Mouse (Mus musculus) limb, embryonic 13.5 days (tissue): Measurements from ENCODE around the gene Ssc4d. TPM values are rescaled to one million over a fixed set of nuclear protein-coding genes. Genes with fewer than 3 reads are reported as not detected.

Experiments used
- ATAC-seq: fragments of 200-750 bp; cut with Nextera tagmentation; 2 replicates; pipeline ENCODE4 v1.8.0; 2017; ENCODE audit warnings: low read depth, moderate number of reproducible peaks, moderate TSS enrichment; ENCODE audit not compliant: low FRiP score
- H3K27ac ChIP-seq: fragments of 300-500 bp; sonication (generic); 2 replicates; pipeline ENCODE4 v1.5.1; 2015; ENCODE audit warnings: inconsistent platforms, mild to moderate bottlenecking, moderate library complexity
- H3K27me3 ChIP-seq: fragments of 300-500 bp; sonication (generic); 2 replicates; pipeline ENCODE4 v1.6.1; 2015; ENCODE audit warnings: mild to moderate bottlenecking, inconsistent platforms
- H3K36me3 ChIP-seq: fragments of 300-500 bp; sonication (generic); 2 replicates; pipeline ENCODE4 v1.6.1; 2015; ENCODE audit warnings: inconsistent platforms, mild to moderate bottlenecking, moderate library complexity
- H3K4me1 ChIP-seq: fragments of 300-500 bp; sonication (generic); 2 replicates; pipeline ENCODE4 v1.6.1; 2015; ENCODE audit warnings: inconsistent platforms
- H3K4me2 ChIP-seq: fragments of 300-500 bp; sonication (generic); replicated peaks from 2 replicates; pipeline ENCODE4 v1.6.1; 2015; ENCODE audit warnings: inconsistent platforms, mild to moderate bottlenecking, moderate library complexity
- H3K4me3 ChIP-seq: fragments of 300-500 bp; sonication (generic); 2 replicates; pipeline ENCODE4 v1.5.1; 2015; ENCODE audit warnings: moderate library complexity, mild to moderate bottlenecking, inconsistent platforms
- H3K9ac ChIP-seq: fragments of 300-500 bp; sonication (generic); 2 replicates; pipeline ENCODE4 v1.6.1; 2015; ENCODE audit warnings: mild to moderate bottlenecking, inconsistent platforms
- H3K9me3 ChIP-seq: fragments of 300-500 bp; sonication (generic); 2 replicates; pipeline ENCODE4 v1.6.1; 2016; ENCODE audit warnings: inconsistent platforms
- WGBS: fragments of 180-500 bp; shearing (Covaris S2); methylation state at CpG from one replicate; pipeline ENCODE4 v1.1.7; 2015; 5-methylcytosine and 5-hydroxymethylcytosine counted together
- polyA plus RNA-seq: library from polyadenylated mRNA; unstranded; fragments of >200 nt; fragmentation: Nextera tagmentation; extraction: Ambion mirVana; gene quantifications from 2 replicates; pipeline ENCODE4 v1.2.1, GENCODE M21; 2015

Gene Ssc4d
- polyA plus RNA-seq, 1 experiment from 2014 or later = 4.4 TPM

GRCm38 (mm10) chr5:135933900-135934441 is 40.4 kb downstream of the Ssc4d start:
- H3K27me3 ChIP-seq = no peaks in the 10 kb centered on the region
- H3K9ac ChIP-seq = peak overlapping the region; percentile 88
- H3K4me1 ChIP-seq = peaks cover 28% of the 10 kb centered on the region
- no peaks in the 10 kb centered on the region for H3K9me3 ChIP-seq
- under 1% methylated on average over 34 of the region's 35 CpGs for WGBS
- peak overlapping the region; percentile 92 for H3K4me3 ChIP-seq
- peak overlapping the region; percentile 95 for H3K27ac ChIP-seq
- ATAC-seq = peak; percentile 62
- peak overlapping the region; percentile 69 for H3K4me2 ChIP-seq
- H3K36me3 ChIP-seq = peaks cover 31% of the 10 kb centered on the region

GRCm38 (mm10) chr5:135933222-135933899 is 41.0 kb downstream of the Ssc4d start:
- ATAC-seq = no peak
- Histone ChIP-seq H3K9ac (peak overlapping the region; percentile 88), H3K36me3 (peaks cover 35% of the 10 kb centered on the region), H3K4me2 (peak overlapping the region; percentile 69), H3K27me3 (no peaks in the 10 kb centered on the region), H3K27ac (peak overlapping the region; percentile 95), H3K4me3 (peak overlapping the region; percentile 92), H3K4me1 (peaks cover 28% of the 10 kb centered on the region), H3K9me3 (no peaks in the 10 kb centered on the region)
- WGBS = 16% methylated on average over 11 of the region's 12 CpGs

- WGBS = 79% methylated on average over 2 of the region's 2 CpGs
- H3K4me2 ChIP-seq = peak overlapping the region; percentile 69
- no peak for ATAC-seq
Observed at GRCm38 (mm10) chr5:135932359-135932758, 42.0 kb downstream of the Ssc4d start.

GRCm38 (mm10) chr5:135931526-135931925 is 42.8 kb downstream of the Ssc4d start:
- H3K4me3 ChIP-seq = no peak overlapping the region
- no peaks in the 10 kb centered on the region for H3K27me3 ChIP-seq
- H3K4me2 ChIP-seq = no peak overlapping the region
- H3K9ac ChIP-seq = no peak overlapping the region
- peaks cover 53% of the 10 kb centered on the region for H3K36me3 ChIP-seq
- no peak overlapping the region for H3K27ac ChIP-seq
- 91% methylated on average over 9 of the region's 9 CpGs for WGBS
- H3K9me3 ChIP-seq = no peaks in the 10 kb centered on the region
- H3K4me1 ChIP-seq = peaks cover 28% of the 10 kb centered on the region
- no peak for ATAC-seq

More at GRCm38 (mm10) chr5:135932359-135932758, 42.0 kb downstream of the Ssc4d start:
- H3K27ac ChIP-seq = no peak overlapping the region
- H3K27me3 ChIP-seq = no peaks in the 10 kb centered on the region
- H3K4me1 ChIP-seq = peaks cover 28% of the 10 kb centered on the region
- no peaks in the 10 kb centered on the region for H3K9me3 ChIP-seq
- H3K4me3 ChIP-seq = peak overlapping the region; percentile 13; the same call in 1 of the 2 replicates
- peaks cover 45% of the 10 kb centered on the region for H3K36me3 ChIP-seq
- H3K9ac ChIP-seq = 0 out of 2 replicates have a peak overlapping the region, but pooled peaks have one; percentile 36

- Histone ChIP-seq H3K36me3 (peaks cover 68% of the 10 kb centered on the region), H3K4me1 (peaks cover 23% of the 10 kb centered on the region), H3K4me2 (no peak overlapping the region), H3K9me3 (no peaks in the 10 kb centered on the region), H3K27me3 (no peaks in the 10 kb centered on the region), H3K9ac (no peak overlapping the region), H3K4me3 (no peak overlapping the region), H3K27ac (no peak overlapping the region)
- ATAC-seq = no peak
- WGBS = 75% methylated on average over 6 of the region's 6 CpGs
Observed at GRCm38 (mm10) chr5:135929685-135930424, 44.5 kb downstream of the Ssc4d start.

- WGBS = 96% methylated on average over 7 of the region's 7 CpGs
Observed at GRCm38 (mm10) chr5:135923901-135924300, 50.4 kb downstream of the Ssc4d start.

GRCm38 (mm10) chr5:135919902-135920301 is 54.4 kb downstream of the Ssc4d start:
- Histone ChIP-seq H3K4me1 (no peaks in the 10 kb centered on the region), H3K4me3 (no peak overlapping the region), H3K4me2 (no peak overlapping the region), H3K9me3 (no peaks in the 10 kb centered on the region), H3K27me3 (no peaks in the 10 kb centered on the region), H3K9ac (no peak overlapping the region), H3K36me3 (peaks cover 87% of the 10 kb centered on the region), H3K27ac (no peak overlapping the region)
- 87% methylated on average over 3 of the region's 3 CpGs for WGBS
- ATAC-seq = no peak

More at GRCm38 (mm10) chr5:135923901-135924300, 50.4 kb downstream of the Ssc4d start:
- no peak overlapping the region for H3K4me3 ChIP-seq
- H3K9me3 ChIP-seq = no peaks in the 10 kb centered on the region
- ATAC-seq = no peak
- no peak overlapping the region for H3K9ac ChIP-seq
- H3K36me3 ChIP-seq = peaks cover 88% of the 10 kb centered on the region
- H3K4me2 ChIP-seq = no peak overlapping the region
- H3K4me1 ChIP-seq = no peaks in the 10 kb centered on the region
- no peak overlapping the region for H3K27ac ChIP-seq
- H3K27me3 ChIP-seq = no peaks in the 10 kb centered on the region

- H3K36me3 ChIP-seq = peaks cover 94% of the 10 kb centered on the region
- ATAC-seq = no peak
- no peak overlapping the region for H3K4me3 ChIP-seq
- no peak overlapping the region for H3K27ac ChIP-seq
- H3K27me3 ChIP-seq = no peaks in the 10 kb centered on the region
- H3K9ac ChIP-seq = no peak overlapping the region
- WGBS = 94% methylated on average over 5 of the region's 5 CpGs
- no peaks in the 10 kb centered on the region for H3K9me3 ChIP-seq
- H3K4me2 ChIP-seq = no peak overlapping the region
- no peaks in the 10 kb centered on the region; the same call in 1 of the 2 replicates for H3K4me1 ChIP-seq
Observed at GRCm38 (mm10) chr5:135918593-135918992, 55.7 kb downstream of the Ssc4d start.

- H3K27me3 ChIP-seq = no peaks in the 10 kb centered on the region
- no peak overlapping the region for H3K4me2 ChIP-seq
- no peak overlapping the region for H3K27ac ChIP-seq
- no peak for ATAC-seq
- no peak overlapping the region for H3K9ac ChIP-seq
- no peak overlapping the region for H3K4me3 ChIP-seq
- peaks cover 95% of the 10 kb centered on the region for H3K36me3 ChIP-seq
- WGBS = 93% methylated on average over 5 of the region's 5 CpGs
- no peaks in the 10 kb centered on the region for H3K9me3 ChIP-seq
- H3K4me1 ChIP-seq = no peaks in the 10 kb centered on the region; the same call in 1 of the 2 replicates
Observed at GRCm38 (mm10) chr5:135918059-135918437, 56.3 kb downstream of the Ssc4d start.

GRCm38 (mm10) chr5:135917327-135918058 is 56.8 kb downstream of the Ssc4d start:
- H3K4me2 ChIP-seq = no peak overlapping the region
- H3K4me3 ChIP-seq = no peak overlapping the region
- no peak overlapping the region for H3K9ac ChIP-seq
- WGBS = 94% methylated on average over 8 of the region's 8 CpGs
- no peaks in the 10 kb centered on the region for H3K27me3 ChIP-seq
- peaks cover 94% of the 10 kb centered on the region for H3K36me3 ChIP-seq
- no peak overlapping the region for H3K27ac ChIP-seq
- no peaks in the 10 kb centered on the region for H3K9me3 ChIP-seq
- H3K4me1 ChIP-seq = no peaks in the 10 kb centered on the region; the same call in 1 of the 2 replicates
- no peak for ATAC-seq

GRCm38 (mm10) chr5:135916601-135917000 is 57.7 kb downstream of the Ssc4d start:
- H3K4me3 ChIP-seq = no peak overlapping the region

More at GRCm38 (mm10) chr5:135916601-135917000, 57.7 kb downstream of the Ssc4d start:
- Histone ChIP-seq H3K4me2 (no peak overlapping the region), H3K4me1 (no peaks in the 10 kb centered on the region; the same call in 1 of the 2 replicates), H3K36me3 (peaks cover 92% of the 10 kb centered on the region), H3K9me3 (no peaks in the 10 kb centered on the region), H3K27me3 (no peaks in the 10 kb centered on the region), H3K9ac (no peak overlapping the region; the same call in 1 of the 2 replicates), H3K27ac (no peak overlapping the region)
- no peak for ATAC-seq
- 97% methylated on average over 3 of the region's 3 CpGs for WGBS
